Mouse (Mus musculus) forebrain, embryonic 11.5 days (tissue): Measurements from ENCODE around the gene Dchs2. TPM values are rescaled to one million over a fixed set of nuclear protein-coding genes. Genes with fewer than 3 reads are reported as not detected.

Experiments used
- ATAC-seq: fragments of 200-750 bp; cut with Nextera tagmentation; replicated peaks from 2 replicates; pipeline ENCODE4 v1.8.0; 2017; ENCODE audit warnings: moderate TSS enrichment; ENCODE audit not compliant: low FRiP score
- DNase-seq: peaks from one replicate; pipeline ENCODE4 v3.0.0-alpha.2; 2017; ENCODE audit warnings: low spot score
- H3K27ac ChIP-seq: fragments of 300-500 bp; sonication (generic); 2 replicates; pipeline ENCODE4 v1.5.1; 2014; ENCODE audit warnings: low read depth, low read length
- H3K27me3 ChIP-seq: fragments of 300-500 bp; sonication (generic); 2 replicates; pipeline ENCODE4 v1.6.1; 2014; ENCODE audit warnings: mild to moderate bottlenecking, low read length, mixed read lengths; ENCODE audit not compliant: control insufficient read depth, insufficient read depth
- H3K36me3 ChIP-seq: fragments of 300-500 bp; sonication (generic); 2 replicates; pipeline ENCODE4 v1.6.1; 2014; ENCODE audit warnings: mild to moderate bottlenecking, low read length, moderate library complexity, mixed read lengths; ENCODE audit not compliant: control insufficient read depth, insufficient read depth
- H3K4me1 ChIP-seq: fragments of 300-500 bp; sonication (generic); replicated peaks from 2 replicates; pipeline ENCODE4 v1.6.1; 2014; ENCODE audit warnings: low read length, mixed read lengths; ENCODE audit not compliant: control insufficient read depth, insufficient read depth
- H3K4me2 ChIP-seq: fragments of 300-500 bp; sonication (generic); 2 replicates; pipeline ENCODE4 v1.6.1; 2014; ENCODE audit warnings: low read depth, mild to moderate bottlenecking, low read length, moderate library complexity, mixed read lengths; ENCODE audit not compliant: severe bottlenecking
- H3K4me3 ChIP-seq: fragments of 300-500 bp; sonication (generic); 2 replicates; pipeline ENCODE4 v1.5.1; 2014; ENCODE audit warnings: low read depth, low read length
- H3K9ac ChIP-seq: fragments of 300-500 bp; sonication (generic); 2 replicates; pipeline ENCODE4 v1.6.1; 2014; ENCODE audit warnings: low read length
- H3K9me3 ChIP-seq: fragments of 300-500 bp; sonication (generic); 2 replicates; pipeline ENCODE4 v1.6.1; 2016; ENCODE audit warnings: low read length, mixed read lengths; ENCODE audit not compliant: control insufficient read depth
- WGBS: fragments of 180-500 bp; shearing (Covaris S2); extraction: QIAGEN DNeasy Blood & Tissue Kit; methylation state at CpG from one replicate; pipeline ENCODE4 v1.1.7; 2014; 5-methylcytosine and 5-hydroxymethylcytosine counted together
- polyA plus RNA-seq: library from polyadenylated mRNA; unstranded; fragments of >200 nt; fragmentation: Nextera tagmentation; extraction: Ambion mirVana; gene quantifications from 2 replicates; pipeline ENCODE4 v1.2.1, GENCODE M21; 2014

The Dchs2 gene
- 0.05 TPM in 1 of 2 replicates, not detected in the other for polyA plus RNA-seq

DNA sequence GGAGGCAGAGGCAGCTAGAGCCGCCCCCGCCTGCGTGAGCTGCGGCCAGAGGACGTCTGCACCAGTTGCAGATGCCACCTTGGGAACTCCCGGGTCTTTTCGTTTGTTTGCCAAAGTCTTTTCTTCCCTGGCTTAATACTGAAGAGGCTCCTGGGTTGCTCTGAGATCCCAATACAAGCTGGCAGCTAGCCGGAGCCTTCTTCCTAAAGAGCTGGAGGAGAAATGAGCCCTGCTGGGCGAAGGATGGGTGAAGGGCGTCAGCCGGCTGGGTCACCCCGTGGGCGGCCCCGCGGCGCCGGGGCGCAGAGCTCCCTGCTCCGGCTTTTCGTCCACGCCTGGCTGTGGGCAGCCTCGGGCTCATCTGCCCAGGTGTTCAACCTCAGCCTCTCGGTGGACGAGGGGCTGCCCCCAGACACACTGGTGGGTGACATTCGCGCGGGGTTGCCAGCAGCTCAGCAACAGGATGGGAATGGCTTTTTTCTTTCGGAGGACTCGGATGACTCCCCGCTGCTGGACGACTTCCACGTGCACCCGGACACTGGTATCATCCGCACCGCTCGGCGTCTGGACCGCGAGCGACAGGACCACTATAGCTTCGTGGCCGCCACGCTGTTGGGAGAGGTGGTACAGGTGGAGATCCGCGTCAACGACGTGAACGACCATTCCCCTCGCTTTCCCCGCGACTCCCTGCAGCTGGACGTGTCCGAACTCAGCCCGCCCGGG, at the start of gene Dchs2:
Dchs2 (plus strand) TSS at position 223 of the 723 bp plus-strand sequence.
- H3K9me3 ChIP-seq, result no peaks in the 10 kb centered on the region
- ATAC-seq (peak; percentile 51), DNase-seq (peak; percentile 69)
- H3K27me3 ChIP-seq, result peaks cover 54% of the 10 kb centered on the region
- H3K27ac ChIP-seq, result no peak within 1 kb of the TSS
- H3K4me3 ChIP-seq, result peak within 1 kb of the TSS; percentile 55
- peak within 1 kb of the TSS; percentile 45 for H3K9ac ChIP-seq
- peaks cover 14% of the 10 kb centered on the region for H3K4me1 ChIP-seq
- no peaks in the 10 kb centered on the region for H3K36me3 ChIP-seq
- WGBS, result under 1% methylated on average over 55 of the region's 55 CpGs
- H3K4me2 ChIP-seq, result peak within 1 kb of the TSS; percentile 92

GRCm38 (mm10) chr3:83080567-83081055, 47.1 kb upstream of the Dchs2 start:
- H3K27ac ChIP-seq, result no peak overlapping the region
- H3K27me3 ChIP-seq, result no peaks in the 10 kb centered on the region
- H3K36me3 ChIP-seq, result no peaks in the 10 kb centered on the region
- no peak overlapping the region for H3K9ac ChIP-seq
- no peaks in the 10 kb centered on the region for H3K9me3 ChIP-seq
- DNase-seq (peak; percentile 69), ATAC-seq (peak; percentile 77)
- peak overlapping the region; percentile 41 for H3K4me2 ChIP-seq
- 0 out of 2 replicates have a peak, but pooled peaks cover 2% of the 10 kb centered on the region for H3K4me1 ChIP-seq
- H3K4me3 ChIP-seq, result 0 out of 2 replicates have a peak overlapping the region, but pooled peaks have one; percentile 7
- 8% methylated on average over 11 of the region's 11 CpGs for WGBS

GRCm38 (mm10) chr3:83097586-83097985, 30.2 kb upstream of the Dchs2 start:
- no peak for DNase-seq
- peak overlapping the region; percentile 45 for H3K4me2 ChIP-seq
- no peaks in the 10 kb centered on the region for H3K9me3 ChIP-seq
- 0 out of 2 replicates have a peak overlapping the region, but pooled peaks have one; percentile 6 for H3K9ac ChIP-seq
- peak; percentile 75 for ATAC-seq
- H3K27me3 ChIP-seq, result peaks cover 38% of the 10 kb centered on the region
- no peak overlapping the region for H3K4me3 ChIP-seq
- WGBS, result 12% methylated on average over 6 of the region's 6 CpGs
- H3K36me3 ChIP-seq, result no peaks in the 10 kb centered on the region
- no peak overlapping the region for H3K27ac ChIP-seq
- peaks cover 9% of the 10 kb centered on the region; the same call in 1 of the 2 replicates for H3K4me1 ChIP-seq

DNA sequence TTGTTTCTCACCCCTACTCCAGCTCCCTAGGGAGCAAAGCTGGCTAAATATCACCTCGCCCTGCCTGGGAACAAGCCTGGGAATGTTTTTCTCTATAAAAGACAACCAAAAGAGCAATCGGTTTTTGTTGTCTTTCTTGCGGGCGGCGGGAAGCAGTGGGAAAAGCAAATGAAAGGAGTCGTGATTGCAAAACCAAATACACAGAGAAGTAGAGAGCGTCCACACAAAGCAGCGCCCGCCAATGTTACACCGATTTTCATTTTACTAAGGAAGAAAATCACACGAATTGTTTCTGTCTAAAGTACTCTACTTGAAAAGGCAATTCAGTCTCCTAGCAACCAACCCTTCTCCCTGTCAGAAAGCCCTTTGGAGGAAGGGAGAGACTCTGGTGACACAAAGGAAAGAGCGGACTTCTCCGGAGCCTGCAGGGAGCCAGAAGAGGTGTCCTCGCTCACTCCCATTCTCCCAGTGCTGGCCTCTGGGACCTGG, 29.2 kb upstream of the Dchs2 start:
- Histone ChIP-seq H3K36me3 (no peaks in the 10 kb centered on the region), H3K4me1 (peaks cover 9% of the 10 kb centered on the region; the same call in 1 of the 2 replicates), H3K4me2 (peak overlapping the region; percentile 45), H3K9me3 (no peaks in the 10 kb centered on the region), H3K9ac (peak overlapping the region; percentile 43; the same call in 1 of the 2 replicates), H3K4me3 (peak overlapping the region; percentile 4; the same call in 1 of the 2 replicates), H3K27ac (peak overlapping the region; percentile 31; the same call in 1 of the 2 replicates), H3K27me3 (peaks cover 38% of the 10 kb centered on the region)
- peak; percentile 61 for DNase-seq
- peak; percentile 85 for ATAC-seq
- 3% methylated on average over 14 of the region's 14 CpGs for whole genome bisulfite sequencing

GRCm38 (mm10) chr3:83099139-83099538, 28.6 kb upstream of the Dchs2 start:
- no peak overlapping the region; the same call in 1 of the 2 replicates for H3K4me3 ChIP-seq
- H3K36me3 ChIP-seq, result no peaks in the 10 kb centered on the region
- no peak overlapping the region; the same call in 1 of the 2 replicates for H3K9ac ChIP-seq
- DNase-seq, result no peak
- peak overlapping the region; percentile 45; the same call in 1 of the 2 replicates for H3K4me2 ChIP-seq
- no peak for ATAC-seq
- no peak overlapping the region for H3K27ac ChIP-seq
- peaks cover 38% of the 10 kb centered on the region for H3K27me3 ChIP-seq
- 84% methylated on average over 1 of the region's 1 CpGs for WGBS
- H3K9me3 ChIP-seq, result no peaks in the 10 kb centered on the region
- peaks cover 9% of the 10 kb centered on the region; the same call in 1 of the 2 replicates for H3K4me1 ChIP-seq

GRCm38 (mm10) chr3:83099651-83100050, 28.1 kb upstream of the Dchs2 start:
- Histone ChIP-seq H3K9me3 (no peaks in the 10 kb centered on the region), H3K36me3 (no peaks in the 10 kb centered on the region), H3K4me2 (no peak overlapping the region), H3K9ac (no peak overlapping the region), H3K4me1 (peaks cover 9% of the 10 kb centered on the region; the same call in 1 of the 2 replicates), H3K27ac (no peak overlapping the region), H3K4me3 (no peak overlapping the region), H3K27me3 (peaks cover 38% of the 10 kb centered on the region)
- no peak for DNase-seq
- no peak for ATAC-seq
- WGBS, result 69% methylated on average over 6 of the region's 6 CpGs

GRCm38 (mm10) chr3:83102286-83102685, 25.5 kb upstream of the Dchs2 start:
- ATAC-seq (no peak), DNase-seq (no peak)
- Histone ChIP-seq H3K4me2 (no peak overlapping the region), H3K9ac (no peak overlapping the region), H3K27me3 (peaks cover 24% of the 10 kb centered on the region), H3K27ac (no peak overlapping the region), H3K4me3 (no peak overlapping the region), H3K4me1 (peaks cover 7% of the 10 kb centered on the region; the same call in 1 of the 2 replicates), H3K9me3 (no peaks in the 10 kb centered on the region), H3K36me3 (no peaks in the 10 kb centered on the region)
- WGBS, result 84% methylated on average over 6 of the region's 6 CpGs

- no peaks in the 10 kb centered on the region for H3K4me1 ChIP-seq
- peaks cover 5% of the 10 kb centered on the region; the same call in 1 of the 2 replicates for H3K27me3 ChIP-seq
- 28% methylated on average over 4 of the region's 4 CpGs for WGBS
- no peak overlapping the region for H3K27ac ChIP-seq
- no peak overlapping the region for H3K4me3 ChIP-seq
- DNase-seq (no peak), ATAC-seq (peak; percentile 63; the same call in 1 of the 2 replicates)
- H3K4me2 ChIP-seq, result no peak overlapping the region
- no peaks in the 10 kb centered on the region for H3K9me3 ChIP-seq
- no peaks in the 10 kb centered on the region for H3K36me3 ChIP-seq
- no peak overlapping the region for H3K9ac ChIP-seq
Observed at GRCm38 (mm10) chr3:83110163-83110562, 17.6 kb upstream of the Dchs2 start.
